ENCODE assay signal across 22 mouse cellular contexts in the genomic region with DNA sequence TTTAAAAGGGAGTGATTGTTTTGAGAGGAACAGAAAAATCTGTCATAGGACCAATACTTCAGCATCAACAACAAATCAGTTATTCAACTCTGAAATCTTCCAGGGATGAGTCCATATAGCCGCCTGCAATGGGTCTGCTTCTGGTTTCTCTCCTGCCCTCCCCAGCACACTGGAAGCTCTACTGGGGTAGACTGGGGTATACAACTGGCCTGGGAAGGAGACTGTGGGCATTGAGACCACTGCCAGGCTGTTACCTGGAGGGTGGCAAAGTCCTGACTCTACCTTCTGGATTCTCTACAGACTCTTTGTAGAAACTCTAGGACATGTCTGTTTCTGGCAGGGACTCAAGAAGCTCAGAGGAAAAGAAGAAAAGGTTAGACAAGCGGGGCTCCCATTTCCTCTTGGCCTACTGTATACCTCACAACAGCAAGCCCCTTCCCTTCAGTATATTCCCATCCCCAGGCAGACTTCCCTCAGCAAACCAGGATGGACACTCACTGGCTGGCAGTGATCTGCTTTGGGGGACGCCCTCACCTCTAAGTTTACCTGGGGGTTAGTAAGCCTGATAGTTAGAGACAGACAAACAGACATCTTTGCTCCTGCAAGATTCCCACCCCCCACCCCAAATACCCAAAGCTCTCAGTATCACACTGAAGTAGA.
DNase-seq lines count a peak whose midpoint lies in the region; ATAC-seq and TF ChIP-seq lines count a peak whose summit lies in the region.
"Had no signal": no experiment of that assay in that cellular context is flagged by ENCODE, and none has a peak within 500 bp of the region (broad histone marks: within the 10 kb centered on the region; RNA-seq: fewer than 3 reads in every experiment).

No protein-coding gene starts in this region.

- TF ChIP-seq CTCF in gastrocnemius, adult 2 months (IDR thresholded peaks at IDR 0.05), result no peak
- no peak for TF ChIP-seq CTCF in heart, postnatal 0 days (IDR thresholded peaks at IDR 0.05; ENCODE audit: low read depth)
- no peak for TF ChIP-seq CTCF in liver, postnatal 0 days (IDR thresholded peaks at IDR 0.05; ENCODE audit: low read depth)
- TF ChIP-seq CTCF in olfactory bulb, adult 2 months (IDR thresholded peaks at IDR 0.05; ENCODE audit: insufficient read depth, low read depth, low read length), result no peak

- no peak overlapping the region for H3K4me2 ChIP-seq in heart, postnatal 0 days (ENCODE audit: low read depth, low read length)
- no peak overlapping the region for H3K4me2 ChIP-seq in heart, embryonic 11.5 days
- H3K4me2 ChIP-seq in liver, postnatal 0 days (ENCODE audit: low read depth, low read length), result no peak overlapping the region
- no peak overlapping the region for H3K4me2 ChIP-seq in liver, embryonic 12.5 days
- H3K4me2 ChIP-seq: hindbrain, embryonic 13.5 days; limb, embryonic 15.5 days; midbrain, embryonic 13.5 days; neural tube, embryonic 12.5 days had no signal

- no peaks in the 10 kb centered on the region for H3K9me3 ChIP-seq in heart, postnatal 0 days (replicated peaks; ENCODE audit: control insufficient read depth, low read length)
- H3K9me3 ChIP-seq in heart, embryonic 11.5 days (replicated peaks; ENCODE audit: control insufficient read depth, low read length), result no peaks in the 10 kb centered on the region
- no peaks in the 10 kb centered on the region for H3K9me3 ChIP-seq in liver, postnatal 0 days (ENCODE audit: low read length)
- no peaks in the 10 kb centered on the region for H3K9me3 ChIP-seq in liver, embryonic 12.5 days (replicated peaks)
- H3K9me3 ChIP-seq: heart, embryonic 13.5 days; hindbrain, embryonic 13.5 days; limb, embryonic 15.5 days; midbrain, embryonic 13.5 days; neural tube, embryonic 12.5 days had no signal

- no peak for TF ChIP-seq POLR2A in olfactory bulb, adult 2 months (IDR thresholded peaks at IDR 0.05; ENCODE audit: insufficient read depth, low read depth, low read length)

- 79% methylated on average over 3 of the region's 3 CpGs for WGBS in heart, postnatal 0 days
- 79% methylated on average over 3 of the region's 3 CpGs for WGBS in heart, embryonic 11.5 days (ENCODE audit: insufficient replicate concordance)
- WGBS in liver, postnatal 0 days (ENCODE audit: insufficient replicate concordance), result 80% methylated on average over 3 of the region's 3 CpGs
- 67% methylated on average over 3 of the region's 3 CpGs for WGBS in liver, embryonic 12.5 days (ENCODE audit: insufficient replicate concordance)
- WGBS in olfactory bulb, adult 2 months, result over 99% methylated on average over 3 of the region's 3 CpGs

- no peak overlapping the region for H3K4me3 ChIP-seq in gastrocnemius, adult 2 months
- no peak overlapping the region for H3K4me3 ChIP-seq in heart, postnatal 0 days (ENCODE audit: low read depth, low read length)
- H3K4me3 ChIP-seq in heart, embryonic 11.5 days (ENCODE audit: low read depth, low read length), result no peak overlapping the region
- H3K4me3 ChIP-seq in liver, postnatal 0 days (ENCODE audit: low read depth, low read length), result no peak overlapping the region
- no peak overlapping the region for H3K4me3 ChIP-seq in liver, embryonic 12.5 days
- no peak overlapping the region for H3K4me3 ChIP-seq in olfactory bulb, adult 2 months (ENCODE audit: insufficient read depth, low read depth, low read length)
- H3K4me3 ChIP-seq: heart, embryonic 13.5 days; hindbrain, embryonic 13.5 days; limb, embryonic 15.5 days; midbrain, embryonic 13.5 days; neural tube, embryonic 12.5 days had no signal

- no peak for TF ChIP-seq EP300 in heart, postnatal 0 days (IDR thresholded peaks at IDR 0.05; ENCODE audit: low read depth)
- TF ChIP-seq EP300 in liver, postnatal 0 days (IDR thresholded peaks at IDR 0.05; ENCODE audit: low read depth), result no peak

- no peak for ATAC-seq in heart, postnatal 0 days (ENCODE audit: insufficient read depth, low read depth)
- no peak for ATAC-seq in heart, embryonic 11.5 days (replicated peaks; ENCODE audit: insufficient number of reproducible peaks, low FRiP score, low TSS enrichment)
- no peak for ATAC-seq in liver, postnatal 0 days
- ATAC-seq in liver, embryonic 12.5 days, result no peak
- ATAC-seq: inflammation-experienced regulatory T-cells, adult 6 months; midbrain, embryonic 13.5 days had no signal

- peak overlapping the region; percentile 93 for H3K27ac ChIP-seq in gastrocnemius, adult 2 months
- peak overlapping the region; percentile 98 for H3K27ac ChIP-seq in heart, postnatal 0 days (ENCODE audit: low read depth)
- H3K27ac ChIP-seq in heart, embryonic 11.5 days (ENCODE audit: low read depth, low read length), result no peak overlapping the region
- H3K27ac ChIP-seq in liver, postnatal 0 days (ENCODE audit: low read depth), result peak overlapping the region; percentile 77; the same call in 1 of the 2 replicates
- H3K27ac ChIP-seq in liver, embryonic 12.5 days, result no peak overlapping the region
- peak overlapping the region; percentile 74 for H3K27ac ChIP-seq in olfactory bulb, adult 2 months (ENCODE audit: insufficient read depth, low read depth, low read length)
- H3K27ac ChIP-seq: hindbrain, embryonic 13.5 days; limb, embryonic 15.5 days; midbrain, embryonic 13.5 days; neural tube, embryonic 12.5 days had no signal

- no peaks in the 10 kb centered on the region for H3K27me3 ChIP-seq in heart, postnatal 0 days (ENCODE audit: control insufficient read depth, insufficient read depth, low read length)
- no peaks in the 10 kb centered on the region for H3K27me3 ChIP-seq in heart, embryonic 11.5 days (ENCODE audit: control insufficient read depth, insufficient read depth, low read length)
- H3K27me3 ChIP-seq in liver, postnatal 0 days (ENCODE audit: insufficient read depth, low read length), result no peaks in the 10 kb centered on the region
- H3K27me3 ChIP-seq in liver, embryonic 12.5 days (replicated peaks), result peaks cover 15% of the 10 kb centered on the region; the same call in 1 of the 2 replicates
- H3K27me3 ChIP-seq: CH12.LX; hindbrain, embryonic 13.5 days; midbrain, embryonic 13.5 days; neural tube, embryonic 12.5 days had no signal

- H3K9ac ChIP-seq in heart, postnatal 0 days (replicated peaks; ENCODE audit: low read depth, low read length), result peak overlapping the region; percentile 53
- no peak overlapping the region for H3K9ac ChIP-seq in heart, embryonic 11.5 days (ENCODE audit: low read depth, low read length)
- 0 out of 2 replicates have a peak overlapping the region, but pooled peaks have one; percentile 4 for H3K9ac ChIP-seq in liver, postnatal 0 days (replicated peaks)
- no peak overlapping the region for H3K9ac ChIP-seq in liver, embryonic 12.5 days
- H3K9ac ChIP-seq: hindbrain, embryonic 13.5 days; limb, embryonic 15.5 days; midbrain, embryonic 13.5 days; neural tube, embryonic 12.5 days had no signal

- DNase-seq in gastrocnemius, adult 2 months, result no peak
- DNase-seq in gastrocnemius, adult 18-20 months (ENCODE audit: low spot score), result no peak
- DNase-seq in heart, postnatal 0 days (ENCODE audit: low spot score), result no peak
- no peak for DNase-seq in liver, postnatal 0 days
- no peak for DNase-seq in left cerebral cortex, adult 11 months (ENCODE audit: low spot score)
- DNase-seq: adrenal gland, postnatal 14 days; cerebellum, adult 11 months; cerebellum, postnatal 25 days; kidney, adult 8-10 months; kidney, postnatal 4 days; lung, adult 2 months; thymus, adult 2 months had no signal

- intact Hi-C loops in gastrocnemius, adult 2 months (cut with DNase I), result loop anchor here (5.0 kb wide), 1 partner anchor 75 kb away; no protein-coding TSS in a partner anchor

- peaks cover 42% of the 10 kb centered on the region for H3K4me1 ChIP-seq in heart, postnatal 0 days (ENCODE audit: control insufficient read depth, insufficient read depth)
- peaks cover 14% of the 10 kb centered on the region for H3K4me1 ChIP-seq in heart, embryonic 11.5 days (ENCODE audit: control insufficient read depth, insufficient read depth, low read length)
- peaks cover 20% of the 10 kb centered on the region for H3K4me1 ChIP-seq in liver, postnatal 0 days (ENCODE audit: insufficient read depth)
- peaks cover 18% of the 10 kb centered on the region for H3K4me1 ChIP-seq in liver, embryonic 12.5 days
- H3K4me1 ChIP-seq in olfactory bulb, adult 2 months (ENCODE audit: control insufficient read depth, insufficient read depth, low read length), result peaks cover 31% of the 10 kb centered on the region

- H3K36me3 ChIP-seq in heart, postnatal 0 days (replicated peaks; ENCODE audit: control insufficient read depth, insufficient read depth, low read length), result 0 out of 2 replicates have a peak, but pooled peaks cover under 1% of the 10 kb centered on the region
- H3K36me3 ChIP-seq in heart, embryonic 11.5 days (ENCODE audit: control insufficient read depth, insufficient read depth, low read length), result no peaks in the 10 kb centered on the region
- H3K36me3 ChIP-seq in liver, postnatal 0 days (replicated peaks; ENCODE audit: insufficient read depth, low read length), result peaks cover 13% of the 10 kb centered on the region
- no peaks in the 10 kb centered on the region for H3K36me3 ChIP-seq in liver, embryonic 12.5 days
- H3K36me3 ChIP-seq: heart, embryonic 13.5 days; hindbrain, embryonic 13.5 days; limb, embryonic 15.5 days; midbrain, embryonic 13.5 days; neural tube, embryonic 12.5 days had no signal

Comparison
In these comparisons a context has a peak if more than half of its experiments do, and no peak if none do; other contexts are left out.
1. H3K27ac ChIP-seq: peak in gastrocnemius, adult 2 months (single experiment), heart, postnatal 0 days (single experiment), liver, postnatal 0 days (single experiment) and olfactory bulb, adult 2 months (single experiment); none in heart, embryonic 11.5 days (single experiment) and liver, embryonic 12.5 days (single experiment).
2. H3K9ac ChIP-seq: peak in heart, postnatal 0 days (single experiment) and liver, postnatal 0 days (single experiment); none in heart, embryonic 11.5 days (single experiment) and liver, embryonic 12.5 days (single experiment).